Mouse (Mus musculus) stomach, postnatal 0 days (tissue): Measurements from ENCODE around the gene Cxcl9.
A peak's percentile ranks its signal among the peaks of the same experiment; 100 is the strongest.

Experiments
- CTCF ChIP-seq: IDR thresholded peaks from 2 replicates; pipeline ENCODE4 v1.5.1; 2016; ENCODE audit warnings: antibody characterized with exemption, low read depth, mild to moderate bottlenecking, moderate library complexity
- EP300 ChIP-seq: optimal IDR thresholded peaks from 2 replicates; pipeline ENCODE3; 2016; ENCODE audit warnings: antibody characterized with exemption

DNA sequence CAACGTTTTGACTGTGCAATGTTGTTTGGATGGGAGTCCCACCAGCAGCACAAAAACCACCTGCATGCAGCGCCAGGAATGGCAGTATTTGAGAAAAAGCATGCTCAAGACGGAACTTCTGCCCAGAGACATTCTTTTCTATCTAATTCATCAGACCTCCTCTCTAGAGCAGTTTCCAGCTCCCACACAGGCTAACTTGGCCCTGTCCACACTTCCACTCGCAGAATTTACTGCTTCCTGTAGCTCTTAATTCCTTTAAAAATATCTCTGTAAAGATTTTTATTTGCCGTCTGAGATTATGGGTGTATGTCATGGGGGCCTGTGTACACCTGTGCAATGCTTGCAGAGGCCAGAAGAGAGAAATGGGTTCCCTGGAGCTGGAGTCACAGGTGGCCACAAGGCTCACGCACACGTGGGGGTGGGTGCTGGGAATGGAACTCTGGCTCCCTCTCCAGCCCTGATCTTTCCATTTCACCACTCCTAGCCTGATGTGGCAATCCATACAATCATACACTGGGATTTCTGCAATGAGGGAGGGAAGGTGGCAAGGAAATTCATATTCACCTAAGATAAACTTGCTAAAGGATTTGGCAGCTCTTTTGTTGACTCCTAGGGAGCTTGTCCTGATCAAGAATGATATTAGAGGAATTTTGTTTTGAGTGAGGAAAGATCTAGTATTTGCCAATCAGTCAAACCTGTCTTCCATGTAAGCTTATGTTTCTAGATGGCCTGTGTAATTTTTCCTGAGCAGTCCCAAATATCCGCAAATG is 6.1 kb downstream of the Cxcl9 start:
- TF ChIP-seq CTCF, result peak; percentile 36; the same call in 1 of the 2 replicates
- no peak for TF ChIP-seq EP300
